Mouse (Mus musculus) stomach, postnatal 0 days (tissue): ENCODE results near the gene Pheta1.

Experiments used
- CTCF ChIP-seq: IDR thresholded peaks from 2 replicates; pipeline ENCODE4 v1.5.1; 2016; ENCODE audit warnings: antibody characterized with exemption, low read depth, mild to moderate bottlenecking, moderate library complexity
- EP300 ChIP-seq: optimal IDR thresholded peaks from 2 replicates; pipeline ENCODE3; 2016; ENCODE audit warnings: antibody characterized with exemption

GRCm38 (mm10) chr5:121815067-121815466, 33.7 kb upstream of the Pheta1 start:
- peak; percentile 85 for TF ChIP-seq CTCF
- no peak for TF ChIP-seq EP300
